Mouse (Mus musculus) gastrocnemius, postnatal 14 days (tissue): ENCODE measurements around the gene Sel1l. TPM values are rescaled to one million over a fixed set of nuclear protein-coding genes. Genes with fewer than 3 reads are reported as not detected.
"Not testable (repeated sequence)": the region's sequence is repeated elsewhere in the genome, so short reads cannot be mapped to it uniquely, and the experiment has no call there.

ENCODE experiments used
- DNase-seq: peaks from one replicate; pipeline ENCODE4 v3.0.0; 2021; ENCODE audit warnings: mixed read lengths
- intact Hi-C: fragments of 180-260 bp; cut with DNase I; formaldehyde crosslinking; loops from one replicate; pipeline ENCODE4 v1.15.1; 2025; ENCODE audit warnings: low total_unique reads
- total RNA-seq, 2 experiments: library from RNA; stranded (reverse); gene quantifications; 2 replicates each; pipeline ENCODE4 v1.2.3; 2021

Gene Sel1l
- total RNA-seq, 2 experiments from 2014 or later: 37.4 to 37.6 TPM

DNA sequence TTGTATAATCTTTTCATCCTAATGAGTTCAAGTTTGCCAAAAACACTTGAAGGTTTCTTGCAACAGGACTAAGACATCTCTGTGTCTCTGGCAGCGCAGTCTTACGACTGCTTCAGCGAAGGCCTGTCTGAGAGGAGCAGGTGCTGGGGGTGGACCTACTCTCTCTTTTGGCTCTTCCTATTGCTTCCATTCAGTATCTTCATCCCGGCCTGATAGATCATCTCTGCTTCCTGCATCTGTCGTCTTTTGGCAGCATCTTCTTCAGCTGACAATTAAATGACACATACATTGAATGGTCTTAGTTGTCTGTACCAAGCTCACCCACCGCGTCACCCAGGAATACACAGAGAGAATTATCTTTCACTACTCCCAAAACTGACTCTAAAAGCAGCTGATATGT, 17.5 kb downstream of the Sel1l start:
- no peak for DNase-seq
- intact Hi-C loops: no loop called here

DNA sequence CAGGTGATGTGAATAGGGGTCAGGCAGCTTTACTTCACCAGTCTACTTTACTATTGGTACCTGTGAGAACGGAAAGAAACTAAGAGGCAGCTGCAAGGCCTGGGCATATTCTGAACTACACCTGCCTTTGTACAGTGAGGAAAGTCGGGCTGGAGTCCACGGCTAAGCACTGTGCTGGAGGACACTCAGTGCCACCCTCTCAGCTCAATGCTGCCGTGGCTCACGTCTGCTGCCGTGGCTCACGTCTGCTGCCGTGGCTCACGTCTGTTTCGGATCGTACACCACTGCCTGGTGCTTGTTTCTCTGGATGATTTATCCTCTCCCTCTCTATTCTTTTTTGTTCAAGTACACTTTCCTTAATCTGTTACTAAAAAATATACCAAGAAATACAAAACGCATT, 28.5 kb downstream of the Sel1l start:
- DNase-seq: no peak
- intact Hi-C loops: no loop called here

DNA sequence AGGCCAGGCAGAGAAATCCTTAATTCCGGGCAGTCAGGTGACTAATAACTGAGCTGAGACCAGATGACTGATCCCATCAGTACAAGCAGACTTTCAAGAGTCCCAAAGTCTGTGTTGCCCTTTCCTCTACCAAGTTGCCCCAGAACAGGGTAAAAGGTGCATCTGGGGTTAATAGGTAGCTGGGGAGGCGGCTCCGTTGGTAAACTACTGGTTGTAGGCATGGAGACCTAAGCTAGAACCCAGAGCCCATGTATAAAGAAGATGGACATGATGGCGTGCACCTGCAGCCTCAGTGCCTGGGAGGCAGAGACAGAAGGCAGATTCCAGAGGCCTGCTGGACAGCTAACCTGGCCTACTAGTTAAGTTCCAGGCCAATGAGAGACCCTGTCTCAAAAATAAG, 30.2 kb downstream of the Sel1l start:
- intact Hi-C loops: no loop called here
- no peak for DNase-seq

DNA sequence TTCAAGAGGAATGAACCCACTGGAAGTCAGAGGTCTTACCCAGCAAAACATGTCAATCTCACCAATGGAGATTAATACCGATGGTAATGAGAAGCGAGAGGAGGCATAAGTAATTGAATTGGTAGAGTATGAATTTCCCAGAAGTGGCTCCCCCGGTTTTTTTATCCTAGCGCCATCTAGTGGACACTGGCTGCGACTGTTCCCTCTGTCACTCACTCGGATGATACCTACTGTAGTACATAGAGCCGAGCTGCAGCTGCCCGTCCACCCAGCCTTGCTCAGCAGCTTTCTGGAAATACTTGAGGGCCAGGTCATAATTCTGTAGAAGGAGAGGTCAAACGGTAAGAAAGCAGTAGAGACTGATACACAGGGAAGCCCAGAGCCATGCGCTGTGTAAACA, 33.0 kb downstream of the Sel1l start:
- intact Hi-C loops: no loop called here
- peak; percentile 32 for DNase-seq

DNA sequence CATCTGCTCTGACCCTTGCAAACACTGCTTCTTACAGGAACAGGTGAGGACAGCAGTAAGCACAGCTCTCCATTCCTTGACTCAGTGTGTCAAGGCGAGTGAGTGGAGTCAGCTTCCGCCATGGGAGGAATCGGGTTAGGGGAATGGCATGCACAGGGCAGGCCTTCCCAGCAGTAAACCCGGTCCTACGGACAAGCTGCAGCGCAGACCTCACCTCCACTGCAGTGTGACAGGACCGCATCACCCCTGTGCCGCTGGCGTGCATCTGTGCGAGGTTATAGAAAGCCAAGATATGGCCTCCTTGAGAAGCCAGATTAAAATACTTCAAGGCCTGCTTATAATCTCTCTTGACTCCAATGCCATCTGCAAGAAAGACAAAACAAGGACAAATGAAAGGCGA, 33.4 kb downstream of the Sel1l start:
- DNase-seq: no peak

DNA sequence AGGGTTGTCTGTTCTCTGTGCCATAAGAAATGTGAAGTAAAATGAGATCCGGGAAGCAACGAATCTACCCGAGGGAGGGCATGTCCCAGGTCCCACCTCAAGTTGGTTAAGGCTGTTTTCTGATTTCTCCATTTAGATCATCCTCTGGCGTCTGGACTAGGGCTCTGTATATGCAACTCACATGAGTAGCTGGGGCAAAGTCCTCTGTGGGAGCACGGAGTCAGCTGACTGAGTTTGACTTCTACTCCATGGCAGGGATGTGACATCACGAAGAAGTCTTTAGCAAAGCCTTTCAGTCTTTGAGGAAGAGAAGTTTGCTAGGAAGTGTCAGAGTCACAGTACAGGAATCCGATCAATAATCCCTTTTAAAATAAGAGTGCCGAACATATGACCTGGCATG, 40.0 kb downstream of the Sel1l start:
- intact Hi-C loops: no loop called here
- DNase-seq: no peak

More for the DNA sequence above, 33.4 kb downstream of the Sel1l start:
- intact Hi-C loops: no loop called here

DNA sequence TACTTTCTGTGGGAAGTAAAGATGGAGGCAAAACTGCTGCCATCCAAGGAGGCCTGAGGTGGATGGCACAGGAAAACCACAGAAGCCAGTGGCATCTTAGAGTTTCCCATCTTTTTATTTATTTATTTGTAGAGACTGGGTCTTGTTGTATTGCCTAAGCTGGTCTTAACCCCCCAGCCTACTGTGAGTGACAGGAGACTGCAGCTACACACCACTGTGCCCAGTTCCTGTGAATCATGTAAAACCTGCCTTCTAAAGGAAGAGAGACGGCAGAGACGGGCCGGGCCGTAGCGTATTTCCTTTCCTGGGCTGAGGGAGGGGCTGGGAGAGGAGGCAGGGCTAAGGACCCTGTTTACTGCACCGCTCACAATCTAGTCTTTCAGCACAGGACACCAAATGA, 41.2 kb downstream of the Sel1l start:
- intact Hi-C loops: no loop called here

DNA sequence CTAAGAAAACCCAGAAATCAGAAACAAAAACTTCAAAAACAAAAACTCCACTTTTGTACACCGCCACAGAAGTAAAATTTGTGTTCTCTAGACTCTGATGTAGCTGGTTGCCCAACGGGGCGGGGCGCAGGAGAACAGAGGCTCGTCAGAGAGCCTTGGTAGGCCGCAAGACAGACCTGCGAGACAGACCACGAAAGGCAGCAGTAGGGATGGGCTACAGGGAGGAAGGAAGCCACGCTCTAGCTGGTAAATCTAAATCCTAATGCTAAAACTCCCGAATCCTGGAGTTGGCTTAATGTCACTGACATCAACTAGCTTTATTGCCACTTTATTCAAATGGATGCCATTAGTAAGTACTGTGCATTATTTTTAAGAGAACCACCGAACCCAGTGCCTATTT, 41.9 kb downstream of the Sel1l start:
- no peak for DNase-seq
- intact Hi-C loops: no loop called here

More for the DNA sequence above, 41.2 kb downstream of the Sel1l start:
- no peak for DNase-seq

DNA sequence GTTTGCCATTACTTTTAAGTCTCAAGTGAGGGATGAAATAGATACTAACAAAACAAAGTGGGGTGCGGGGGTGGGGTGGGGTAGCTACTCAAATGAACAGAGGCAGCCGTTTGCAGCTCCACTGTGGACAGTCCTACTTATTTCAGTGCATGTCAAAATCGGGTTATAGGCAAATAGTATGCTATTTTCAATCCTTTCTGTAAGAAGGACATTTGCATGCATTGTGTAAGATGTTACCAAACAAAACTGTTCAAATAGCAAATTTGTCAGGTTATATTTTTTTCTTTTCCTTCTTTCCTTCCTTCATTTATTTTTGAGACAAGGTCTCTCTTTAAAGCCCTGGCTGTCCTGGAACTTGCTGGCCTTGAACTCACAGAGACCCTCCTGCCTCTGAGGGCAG, 44.7 kb downstream of the Sel1l start:
- no peak for DNase-seq
- intact Hi-C loops: no loop called here

DNA sequence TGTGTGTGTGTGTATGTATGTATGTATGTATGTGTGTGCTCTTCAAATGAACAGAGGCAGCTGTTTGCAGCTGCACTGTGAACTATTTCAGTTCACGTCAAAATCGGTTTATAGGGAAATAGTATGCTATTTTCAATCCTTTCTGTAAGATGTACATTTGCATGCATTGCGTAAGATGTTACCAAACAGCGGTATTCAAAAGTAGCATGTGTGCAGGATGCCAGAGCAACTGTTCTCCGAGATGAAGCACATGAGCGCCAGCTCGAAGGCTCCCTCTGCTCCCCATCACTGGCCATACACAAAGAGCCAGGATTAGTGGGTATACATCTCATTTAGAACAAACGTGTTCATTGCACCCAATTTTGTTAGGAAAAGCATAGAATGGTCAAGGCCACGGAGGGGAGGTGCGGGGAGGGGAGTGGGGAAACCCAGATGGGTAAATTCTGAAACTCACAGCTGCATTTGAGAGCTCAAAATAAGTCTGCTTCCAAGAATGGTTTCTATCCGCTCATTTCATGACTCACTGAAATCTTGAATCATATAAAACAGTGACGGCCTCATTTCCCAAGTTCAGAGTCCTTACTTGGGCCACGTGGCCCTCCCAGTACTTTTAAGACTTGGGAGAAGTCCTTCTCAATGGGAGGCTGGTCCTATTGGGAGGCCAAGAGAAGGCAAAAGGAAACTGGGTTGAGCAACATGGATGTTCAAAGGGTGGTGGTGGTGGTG, 45.6 kb downstream of the Sel1l start:
- intact Hi-C loops: no loop called here

DNA sequence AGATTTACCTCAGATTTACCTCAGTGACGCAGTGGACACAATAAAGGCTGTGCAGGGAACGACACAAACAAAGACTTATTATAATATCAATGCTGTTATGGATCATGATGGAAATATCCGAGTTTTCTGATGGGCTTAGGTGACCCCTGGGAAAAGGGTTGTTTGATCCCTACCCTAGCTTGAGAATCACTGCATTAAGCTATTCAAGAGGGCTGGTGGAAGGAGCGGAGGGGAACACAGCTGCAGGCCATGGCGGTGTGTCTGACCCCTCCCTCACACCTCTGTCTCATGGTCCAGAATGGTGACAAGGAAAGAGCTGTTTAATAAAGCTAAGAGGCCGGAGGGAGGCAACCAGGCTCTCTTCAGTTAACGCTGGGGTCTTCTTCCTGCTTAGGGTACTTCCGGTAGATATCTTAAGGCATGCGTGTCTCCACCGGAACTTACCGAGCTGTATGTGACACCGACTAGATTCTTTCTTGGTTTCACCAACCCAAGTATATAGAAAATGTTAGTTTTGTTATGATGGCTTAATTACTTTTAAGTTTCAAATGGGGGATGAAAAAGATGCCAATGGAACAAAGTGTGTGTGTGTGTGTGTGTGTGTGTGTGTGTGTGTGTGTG, 46.3 kb downstream of the Sel1l start:
- no peak for DNase-seq
- intact Hi-C loops: no loop called here

More for the DNA sequence above, 45.6 kb downstream of the Sel1l start:
- DNase-seq: no peak

DNA sequence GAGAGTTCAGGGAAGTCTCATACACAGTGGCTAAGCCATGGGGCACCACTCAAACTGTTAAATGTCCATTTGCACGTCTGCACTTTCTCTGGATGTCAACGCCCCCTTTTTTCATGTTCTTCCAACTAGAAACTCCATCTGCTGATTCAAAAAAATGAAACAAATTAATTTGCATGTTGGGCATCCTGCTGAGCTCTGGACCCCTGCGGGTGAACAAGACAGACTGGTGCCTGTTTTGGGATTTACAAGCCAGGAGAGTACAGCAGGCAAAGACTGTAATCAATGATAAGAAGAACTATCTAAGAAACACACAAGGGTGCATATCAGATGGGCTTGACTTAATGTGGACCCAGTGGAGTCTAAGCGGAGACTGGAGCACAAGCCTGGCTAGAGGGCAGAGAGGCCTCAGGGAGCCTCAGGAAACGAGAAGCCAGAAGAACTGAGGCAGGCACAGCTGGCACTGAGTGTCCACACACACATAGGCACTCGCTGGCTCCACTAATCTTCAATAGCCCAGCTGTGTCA, 48.0 kb downstream of the Sel1l start:
- no peak for DNase-seq
- intact Hi-C loops: no loop called here

DNA sequence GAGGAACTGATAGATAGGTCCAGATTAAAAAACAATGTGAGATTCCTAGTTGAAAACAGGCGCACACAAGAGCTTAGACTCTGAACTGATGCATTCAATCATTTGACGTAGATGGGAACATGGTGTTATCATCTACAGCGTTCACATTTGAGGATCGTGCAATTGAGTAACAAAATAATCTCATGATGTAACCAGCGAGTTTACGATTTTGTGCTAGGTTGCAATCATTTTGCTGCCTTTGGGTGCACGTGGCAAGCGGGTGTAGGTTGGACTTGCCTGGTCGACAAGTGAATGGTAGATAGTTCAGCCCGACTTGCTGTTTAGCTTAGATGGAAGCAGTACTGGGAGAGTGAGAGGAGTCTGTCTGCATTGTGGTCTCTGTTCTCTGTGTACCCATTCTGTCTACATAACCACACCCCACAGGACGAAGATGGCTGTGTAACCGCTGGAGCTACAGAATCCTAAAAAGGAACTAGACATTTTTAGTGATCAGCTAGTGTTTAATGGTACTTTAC, 49.1 kb downstream of the Sel1l start:
- DNase-seq: no peak
- intact Hi-C loops: loop anchor here (5.0 kb wide), 1 partner anchor 398 kb away; no protein-coding TSS in a partner anchor

DNA sequence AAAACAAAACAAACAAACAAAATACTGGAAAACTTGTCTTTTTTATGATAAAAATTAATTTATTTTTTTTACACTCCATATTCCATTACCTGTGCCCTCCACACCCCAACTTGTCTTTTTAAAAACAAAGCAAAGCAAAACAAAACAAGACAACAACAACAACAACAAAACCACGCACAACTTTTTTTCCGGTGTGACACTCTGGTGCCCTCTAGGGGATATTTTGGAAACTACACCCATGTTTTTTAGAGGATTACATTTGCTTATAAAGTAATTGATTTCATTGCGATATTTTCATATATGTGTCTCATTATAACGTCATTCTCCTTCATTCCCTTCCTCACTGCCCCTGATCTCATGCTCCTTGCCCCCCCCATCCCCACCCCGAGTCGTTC, 49.6 kb downstream of the Sel1l start:
- no peak for DNase-seq
- intact Hi-C loops: loop anchor here (5.0 kb wide), 1 partner anchor 397 kb away; no protein-coding TSS in a partner anchor

DNA sequence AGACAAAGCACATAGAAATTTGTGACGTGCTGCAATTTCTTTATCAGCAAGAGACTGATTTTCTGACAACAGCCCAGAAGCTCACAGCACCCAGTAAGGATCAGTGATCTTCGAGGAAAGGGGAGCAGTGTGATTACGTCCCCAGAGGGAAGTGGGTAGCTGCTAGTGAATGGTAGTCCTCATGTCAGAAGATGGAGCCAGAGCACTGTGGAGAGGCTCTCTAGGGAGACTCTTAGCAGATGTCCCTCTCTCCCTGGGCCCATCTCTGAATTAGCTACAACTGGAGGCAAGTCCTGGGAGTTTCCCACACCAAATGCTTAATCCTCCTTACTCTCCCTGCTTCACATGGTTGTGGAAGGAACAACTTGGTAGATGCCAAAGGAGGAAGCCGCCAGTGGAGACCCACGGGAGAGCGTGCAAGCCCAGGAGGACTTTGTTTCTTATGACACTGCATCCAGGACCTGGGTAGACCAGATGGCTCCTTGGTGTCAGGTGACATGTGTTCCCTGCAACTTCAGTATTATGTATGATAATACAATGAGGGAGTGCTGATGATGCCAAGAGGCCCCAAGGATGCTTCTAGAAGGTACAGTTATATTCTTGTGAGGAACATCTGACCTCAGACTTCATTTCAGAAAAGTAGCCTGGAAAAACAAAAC, 50.1 kb downstream of the Sel1l start:
- intact Hi-C loops: loop anchor here (5.0 kb wide), 1 partner anchor 397 kb away; no protein-coding TSS in a partner anchor
- no peak for DNase-seq

DNA sequence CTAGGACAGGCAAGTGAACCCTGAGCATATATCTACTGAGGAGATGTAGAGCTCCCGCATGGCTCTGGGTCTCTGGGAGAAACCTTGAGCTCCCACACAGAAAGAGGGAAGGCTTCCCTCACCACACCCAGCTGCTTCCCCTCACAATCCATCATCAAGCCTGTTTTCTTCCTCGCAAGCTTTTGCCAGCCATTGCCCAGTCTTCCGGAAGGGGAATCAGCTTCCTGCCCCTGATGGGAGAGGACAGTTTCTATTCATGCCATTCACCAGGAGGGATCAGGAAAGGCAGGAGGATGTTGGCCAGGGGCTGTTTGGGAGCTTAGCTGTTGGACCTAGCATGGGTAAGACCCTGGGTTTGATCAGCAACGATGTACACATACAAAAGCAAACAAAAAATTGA, 52.2 kb downstream of the Sel1l start:
- intact Hi-C loops: loop anchor here (5.0 kb wide), 1 partner anchor 394 kb away; no protein-coding TSS in a partner anchor
- DNase-seq: no peak

DNA sequence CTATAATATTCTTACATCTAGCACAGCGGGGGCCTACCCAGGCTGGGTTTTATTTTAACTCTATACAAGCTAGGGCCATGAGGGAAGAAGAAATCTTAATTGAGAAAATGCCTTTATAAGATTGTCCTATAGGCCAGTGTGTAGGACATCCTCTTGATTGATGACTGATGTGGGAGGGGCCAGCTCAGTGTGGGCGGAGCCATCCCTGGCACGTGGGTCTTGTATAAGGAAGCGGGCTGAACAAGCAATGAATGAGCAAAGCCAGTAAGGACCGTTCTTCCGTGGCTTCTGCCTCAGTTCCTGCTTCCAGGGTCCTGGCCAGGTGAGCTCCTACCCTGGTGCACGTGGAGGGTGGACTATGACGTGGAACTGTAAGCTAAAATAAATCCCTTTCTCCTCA, 55.7 kb downstream of the Sel1l start:
- intact Hi-C loops: loop anchor here (5.0 kb wide), 1 partner anchor 151 kb away; no protein-coding TSS in a partner anchor
- DNase-seq: no peak

DNA sequence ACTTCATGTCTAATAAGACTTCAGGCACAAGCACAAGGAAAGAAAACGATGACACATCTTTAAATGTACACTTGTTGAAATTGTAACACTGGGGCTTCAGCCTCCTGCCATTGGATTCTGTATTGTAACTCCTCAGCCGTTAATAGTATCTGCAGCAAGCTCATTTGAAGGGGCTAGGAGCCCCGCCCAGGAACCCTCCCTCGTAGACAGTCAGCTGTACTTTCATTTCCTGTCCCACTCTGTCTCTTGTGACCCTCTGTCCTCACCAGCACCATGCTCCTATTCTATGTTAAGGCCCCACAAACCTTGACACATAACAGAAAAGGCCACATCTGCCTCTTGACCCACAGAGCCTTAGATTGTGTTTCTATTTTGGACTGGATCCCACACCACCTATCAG, 57.1 kb downstream of the Sel1l start:
- intact Hi-C loops: loop anchor here (5.0 kb wide), 1 partner anchor 150 kb away; no protein-coding TSS in a partner anchor
- DNase-seq: no peak

DNA sequence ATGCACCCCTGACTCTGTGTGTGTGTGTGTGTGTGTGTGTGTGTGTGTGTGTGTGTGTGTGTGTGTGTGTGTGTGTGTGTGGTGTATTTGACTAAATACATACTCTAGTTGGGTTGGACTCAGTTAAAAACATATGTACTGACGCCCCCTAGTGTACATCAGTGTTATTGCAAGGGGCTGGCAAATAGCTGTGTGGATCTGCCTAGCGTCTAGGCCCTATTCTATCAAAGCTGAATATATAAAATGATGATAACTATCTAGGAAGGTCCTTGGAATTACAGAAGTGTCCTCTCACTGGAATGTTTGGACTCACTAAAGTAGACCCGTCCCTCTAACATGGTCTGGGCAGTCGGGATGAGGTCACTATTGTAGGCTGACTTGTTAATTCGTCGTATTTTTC, 59.2 kb downstream of the Sel1l start:
- DNase-seq: peak; percentile 44
- intact Hi-C loops: loop anchor here (5.0 kb wide), 2 partner anchors 48 to 148 kb away; no protein-coding TSS in a partner anchor

DNA sequence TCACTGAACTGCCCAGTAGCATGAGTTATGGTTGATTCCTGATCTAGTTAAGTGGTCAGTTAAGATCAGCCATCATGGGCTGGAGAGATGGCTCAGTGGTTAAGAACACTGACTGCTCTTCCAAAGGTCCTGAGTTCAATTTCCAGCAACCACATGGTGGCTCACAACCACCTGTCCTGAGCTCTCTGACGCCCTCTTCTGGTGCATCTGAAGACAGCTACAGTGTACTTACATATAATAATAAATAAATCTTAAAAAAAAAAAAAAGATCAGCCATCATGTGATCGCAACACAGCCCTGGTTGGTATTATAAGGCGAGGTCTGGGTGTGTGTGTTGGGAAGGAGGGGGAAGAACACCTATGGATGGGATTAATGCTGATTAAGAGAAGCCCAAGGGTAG, 60.5 kb downstream of the Sel1l start:
- intact Hi-C loops: loop anchor here (5.0 kb wide), 1 partner anchor 46 kb away; no protein-coding TSS in a partner anchor
- DNase-seq: not testable (repeated sequence)
